Mouse (Mus musculus) thymus, postnatal 10 days (tissue): Measurements from ENCODE around the gene Chrng.

Experiments used
- DNase-seq, 2 experiments: peaks; one replicate each; pipeline ENCODE4 v3.0.0; 2021; ENCODE audit warnings: low spot score in 2 of 2

Chrng gene

GRCm38 (mm10) chr1:87204465-87204864 lies at the start of gene Chrng:
Chrng (plus strand) TSS chr1:87204657.
- DNase-seq, result no peak

- no peak for DNase-seq
Observed at GRCm38 (mm10) chr1:87155531-87156198, 48.8 kb upstream of the Chrng start.

GRCm38 (mm10) chr1:87156199-87156587 lies 48.3 kb upstream of the Chrng start, which contains the start of gene Ecel1:
Ecel1 (minus strand) TSS chr1:87156521.
- DNase-seq, result no peak

- DNase-seq, result no peak
Observed at GRCm38 (mm10) chr1:87159396-87159795, 45.1 kb upstream of the Chrng start.

GRCm38 (mm10) chr1:87164164-87164795 lies 40.2 kb upstream of the Chrng start:
- no peak for DNase-seq

GRCm38 (mm10) chr1:87164796-87165184 lies 39.7 kb upstream of the Chrng start:
- no peak for DNase-seq

GRCm38 (mm10) chr1:87170458-87170857 lies 34.0 kb upstream of the Chrng start:
- no peak for DNase-seq

- no peak for DNase-seq
Observed at GRCm38 (mm10) chr1:87171312-87171711, 33.1 kb upstream of the Chrng start.

- no peak for DNase-seq
Observed at GRCm38 (mm10) chr1:87172316-87172715, 32.1 kb upstream of the Chrng start.

GRCm38 (mm10) chr1:87174006-87174955 lies 30.2 kb upstream of the Chrng start:
- DNase-seq, result peak; percentile 34 to 70

GRCm38 (mm10) chr1:87175852-87176292 lies 28.6 kb upstream of the Chrng start:
- no peak for DNase-seq

GRCm38 (mm10) chr1:87180896-87181295 lies 23.6 kb upstream of the Chrng start:
- DNase-seq, result no peak

- DNase-seq, result no peak
Observed at GRCm38 (mm10) chr1:87183013-87183412, 21.4 kb upstream of the Chrng start, which contains the start of gene Prss56. Prss56 (plus strand) TSS chr1:87183313.

- DNase-seq, result no peak
Observed at GRCm38 (mm10) chr1:87183998-87184750, 20.3 kb upstream of the Chrng start.

GRCm38 (mm10) chr1:87184751-87185139 lies 19.7 kb upstream of the Chrng start:
- peak; percentile 38 to 77 for DNase-seq

- peak in 1 of 2 experiments; percentile 14 for DNase-seq
Observed at GRCm38 (mm10) chr1:87185526-87185925, 18.9 kb upstream of the Chrng start.

GRCm38 (mm10) chr1:87186261-87187036 lies 18.0 kb upstream of the Chrng start:
- no peak for DNase-seq

GRCm38 (mm10) chr1:87187037-87187355 lies 17.5 kb upstream of the Chrng start:
- peak in 1 of 2 experiments; percentile 59 for DNase-seq

- no peak for DNase-seq
Observed at GRCm38 (mm10) chr1:87190429-87190828, 14.0 kb upstream of the Chrng start, which contains the start of gene Chrnd. Chrnd (plus strand) TSS chr1:87190607.

- no peak for DNase-seq
Observed at GRCm38 (mm10) chr1:87197296-87197695, 7.2 kb upstream of the Chrng start.
